ENCODE assay signal across 9 mouse cellular contexts in genomic region chr5:38479027-38479426, GRCm38 (mm10). TPM values are rescaled to one million over a fixed set of nuclear protein-coding genes. Genes with fewer than 3 reads are reported as not detected.
A peak's percentile ranks its signal among the peaks of the same experiment; 100 is the strongest.
DNase-seq lines count a peak whose midpoint lies in the region; ATAC-seq and TF ChIP-seq lines count a peak whose summit lies in the region.
"Had no signal": no experiment of that assay in that cellular context is flagged by ENCODE, and none has a peak within 500 bp of the region (broad histone marks: within the 10 kb centered on the region; RNA-seq: fewer than 3 reads in every experiment).

No protein-coding gene starts in this region.

- peak; percentile 37 for ATAC-seq in intestine, embryonic 15.5 days
- ATAC-seq in lung, embryonic 15.5 days (ENCODE audit: borderline replicate concordance, extremely low read depth, low FRiP score, low TSS enrichment), result no peak
- ATAC-seq in inflammation-experienced regulatory T-cells, adult 6 months, result no peak

- no peak overlapping the region; the same call in 1 of the 2 replicates for H3K9ac ChIP-seq in CH12.LX (ENCODE audit: insufficient read depth, low read depth)
- H3K9ac ChIP-seq in intestine, embryonic 15.5 days, result no peak overlapping the region
- no peak overlapping the region for H3K9ac ChIP-seq in lung, embryonic 15.5 days

- no peaks in the 10 kb centered on the region for H3K27me3 ChIP-seq in CH12.LX (replicated peaks)
- H3K27me3 ChIP-seq in intestine, embryonic 15.5 days (replicated peaks), result no peaks in the 10 kb centered on the region
- no peaks in the 10 kb centered on the region for H3K27me3 ChIP-seq in lung, embryonic 15.5 days
- H3K27me3 ChIP-seq in thymus, adult 2 months (ENCODE audit: control insufficient read depth, insufficient read depth, low read length), result no peaks in the 10 kb centered on the region

- H3K4me2 ChIP-seq in CH12.LX (ENCODE audit: insufficient read depth, low read depth, poor library complexity, severe bottlenecking), result peak overlapping the region; percentile 41
- peak overlapping the region; percentile 76 for H3K4me2 ChIP-seq in intestine, embryonic 15.5 days (replicated peaks)
- peak overlapping the region; percentile 38 for H3K4me2 ChIP-seq in lung, embryonic 15.5 days

- H3K9me3 ChIP-seq in CH12.LX (replicated peaks; ENCODE audit: low read length), result peaks cover 11% of the 10 kb centered on the region
- H3K9me3 ChIP-seq in intestine, embryonic 15.5 days, result no peaks in the 10 kb centered on the region
- no peaks in the 10 kb centered on the region for H3K9me3 ChIP-seq in lung, embryonic 15.5 days

- no peak overlapping the region for H3K27ac ChIP-seq in CH12.LX (ENCODE audit: insufficient read depth, low read depth)
- H3K27ac ChIP-seq in intestine, embryonic 15.5 days, result 0 out of 2 replicates have a peak overlapping the region, but pooled peaks have one; percentile 27
- H3K27ac ChIP-seq in lung, embryonic 15.5 days, result no peak overlapping the region
- H3K27ac ChIP-seq in thymus, adult 2 months (ENCODE audit: control insufficient read depth, insufficient read depth, low read length), result no peak overlapping the region; the same call in 1 of the 2 replicates
- H3K27ac ChIP-seq: left cerebral cortex, adult 2 months had no signal

- no peak for TF ChIP-seq CTCF in CH12.LX (conservative IDR thresholded peaks at IDR 0.05 in 1 of 2, IDR thresholded peaks at IDR 0.05 in 1 of 2; ENCODE audit: low read depth in 2 of 2, low read length in 2 of 2)
- TF ChIP-seq CTCF in thymus, adult 2 months (IDR thresholded peaks at IDR 0.05; ENCODE audit: borderline replicate concordance, control insufficient read depth, extremely low read depth, insufficient read depth, low read length, poor library complexity), result no peak

- no peaks in the 10 kb centered on the region for H3K79me2 ChIP-seq in CH12.LX (replicated peaks; ENCODE audit: control insufficient read depth, extremely low read depth, insufficient read depth, poor library complexity, severe bottlenecking)

- no peak for TF ChIP-seq RAD21 in CH12.LX (IDR thresholded peaks at IDR 0.05; ENCODE audit: low read depth, low read length)

- peaks cover 4 to 25% of the 10 kb centered on the region in 2 experiments for H3K36me3 ChIP-seq in CH12.LX (replicated peaks in 1 of 2; ENCODE audit: control insufficient read depth in 1 of 2, insufficient read depth in 1 of 2, low read length in 1 of 2)
- H3K36me3 ChIP-seq in intestine, embryonic 15.5 days, result no peaks in the 10 kb centered on the region
- H3K36me3 ChIP-seq in lung, embryonic 15.5 days, result no peaks in the 10 kb centered on the region
- H3K36me3 ChIP-seq in thymus, adult 2 months (ENCODE audit: control insufficient read depth, insufficient read depth, low read length), result no peaks in the 10 kb centered on the region; the same call in 1 of the 2 replicates

- 45% methylated on average over 4 of the region's 4 CpGs for WGBS in intestine, embryonic 15.5 days
- WGBS in lung, embryonic 15.5 days, result 26% methylated on average over 4 of the region's 4 CpGs
- 7% methylated on average over 4 of the region's 4 CpGs for WGBS in thymus, adult 2 months

- TF ChIP-seq POLR2A in CH12.LX (IDR thresholded peaks at IDR 0.05; ENCODE audit: low read depth, low read length), result no peak
- no peak for TF ChIP-seq POLR2A in thymus, adult 2 months (IDR thresholded peaks at IDR 0.05; ENCODE audit: control insufficient read depth, extremely low read depth, insufficient read depth, low read length, poor library complexity)

- intact Hi-C loops in heart, postnatal 36 days (cut with DNase I), result no loop called here

- peak overlapping the region in 2 of 3 experiments; percentile 3 to 40 for H3K4me3 ChIP-seq in CH12.LX (replicated peaks in 1 of 3; ENCODE audit: low read depth in 2 of 3, low read length in 2 of 3, poor library complexity in 1 of 3)
- no peak overlapping the region for H3K4me3 ChIP-seq in intestine, embryonic 15.5 days (replicated peaks)
- H3K4me3 ChIP-seq in lung, embryonic 15.5 days, result no peak overlapping the region
- H3K4me3 ChIP-seq in thymus, adult 2 months (ENCODE audit: control insufficient read depth, insufficient read depth, low read length), result peak overlapping the region; percentile 24

- dilution Hi-C loops in CH12.LX (cut with MboI; ENCODE audit: extremely low pct_ligation_motif_present, extremely low pct_unique_long_range_greater_than_20kb, low sequenced_read_pairs), result no loop called here

- in situ Hi-C loops in CH12.LX (cut with MboI; ENCODE audit: low pct_ligation_motif_present, low pct_unique_long_range_greater_than_20kb, low sequenced_read_pairs), result no loop called here

- peaks cover 3 to 22% of the 10 kb centered on the region in 2 experiments for H3K4me1 ChIP-seq in CH12.LX (ENCODE audit: control insufficient read depth in 1 of 2, insufficient read depth in 2 of 2)
- peaks cover 8% of the 10 kb centered on the region for H3K4me1 ChIP-seq in intestine, embryonic 15.5 days (replicated peaks)
- peaks cover 16% of the 10 kb centered on the region for H3K4me1 ChIP-seq in lung, embryonic 15.5 days
- peaks cover 16% of the 10 kb centered on the region for H3K4me1 ChIP-seq in thymus, adult 2 months (replicated peaks; ENCODE audit: control insufficient read depth, insufficient read depth, low read length)

- no peak for TF ChIP-seq EP300 in CH12.LX (IDR thresholded peaks at IDR 0.05; ENCODE audit: low read length)

- peak; percentile 24 to 31 for DNase-seq in heart, adult 18-20 months
- no peak for DNase-seq in heart, postnatal 36 days
- peak; percentile 27 for DNase-seq in CH12.LX (ENCODE audit: extremely low read depth)
- peak; percentile 56 for DNase-seq in cerebellum, adult 8-10 months
- DNase-seq in thymus, adult 2 months, result peak; percentile 57

TF ChIP-seq in CH12.LX, 34 proteins besides CTCF, POLR2A, EP300 and RAD21:
- TF ChIP-seq CHD1 (IDR thresholded peaks at IDR 0.05; ENCODE audit: low read depth, low read length), result no peak
- no peak for TF ChIP-seq HCFC1 (IDR thresholded peaks at IDR 0.05; ENCODE audit: low read depth, low read length)
- TF ChIP-seq TBP (conservative IDR thresholded peaks at IDR 0.05; ENCODE audit: low read depth, low read length), result no peak
- TF ChIP-seq MAX (IDR thresholded peaks at IDR 0.05; ENCODE audit: low read length), result no peak
- TF ChIP-seq IRF4 (IDR thresholded peaks at IDR 0.05; ENCODE audit: low read depth, low read length), result no peak
- TF ChIP-seq ZMIZ1 (IDR thresholded peaks at IDR 0.05; ENCODE audit: low read depth, low read length), result no peak
- no peak for TF ChIP-seq CHD2 (IDR thresholded peaks at IDR 0.05; ENCODE audit: low read length)
- TF ChIP-seq E2F4 (IDR thresholded peaks at IDR 0.05; ENCODE audit: insufficient replicate concordance, low read depth, low read length), result no peak
- no peak for TF ChIP-seq MYC (IDR thresholded peaks at IDR 0.05; ENCODE audit: low read depth, low read length)
- no peak for TF ChIP-seq USF2 (conservative IDR thresholded peaks at IDR 0.05; ENCODE audit: low read depth, low read length)
- no peak for TF ChIP-seq KAT2A (IDR thresholded peaks at IDR 0.05; ENCODE audit: insufficient replicate concordance, low read length)
- TF ChIP-seq RCOR1 (conservative IDR thresholded peaks at IDR 0.05; ENCODE audit: low read depth, low read length), result no peak
- TF ChIP-seq JUN (IDR thresholded peaks at IDR 0.05; ENCODE audit: insufficient read depth, low read depth, low read length), result no peak

RNA-seq across cellular contexts. Expression of gene Slc2a9, which starts 23.9 kb away (rescaled TPM):
- total RNA-seq in heart, adult 18-20 months (2021), result 1 to 10 TPM; 1.6 to 2.0 TPM
- total RNA-seq in heart, postnatal 36 days (2021), result 1 to 10 TPM; 1.4 to 2.3 TPM
- total RNA-seq in CH12.LX (2012; rRNA removed), result 1.3 and 1.6 TPM in 2 replicates
- total RNA-seq in CH12.LX (2014; rRNA removed), result 1.7 and 2.3 TPM in 2 replicates
- 2.8 and 3.3 TPM in 2 replicates for polyA plus RNA-seq in CH12.LX (2012; ENCODE audit: insufficient read length, low read depth)
- 1.6 and 1.8 TPM in 2 replicates for polyA plus RNA-seq in intestine, embryonic 15.5 days (2015; fragmentation: Nextera tagmentation; extraction: Ambion mirVana)
- 1.2 and 1.4 TPM in 2 replicates for polyA plus RNA-seq in lung, embryonic 15.5 days (2015; fragmentation: Nextera tagmentation; extraction: Ambion mirVana)
- 6.5 and 9.0 TPM in 2 replicates for polyA plus RNA-seq in thymus, adult 2 months (2012; rRNA removed)
- 10 to 100 TPM in 1 of 3 experiments, 1 to 10 TPM in 2; 7.6 to 10.5 (median 8.7) TPM for polyA plus RNA-seq in inflammation-experienced regulatory T-cells, adult 6 months (2017; shearing (Covaris generic))

Comparison
In these comparisons a context has a peak if more than half of its experiments do, and no peak if none do; other contexts are left out.
1. DNase-seq: peak in heart, adult 18-20 months (2 of 2), CH12.LX (single experiment), cerebellum, adult 8-10 months (single experiment) and thymus, adult 2 months (single experiment); none in heart, postnatal 36 days (0 of 2).
2. H3K4me3 ChIP-seq: peak in CH12.LX (2 of 3) and thymus, adult 2 months (single experiment); none in intestine, embryonic 15.5 days (single experiment) and lung, embryonic 15.5 days (single experiment).
3. Peak in every context shown above with its lines, with median percentiles within 50 percentile points of each other: H3K4me2 ChIP-seq.